Mouse (Mus musculus): ENCODE results near the gene Tbx10. TPM values are rescaled to one million over a fixed set of nuclear protein-coding genes. Genes with fewer than 3 reads are reported as not detected.

Gene Tbx10
- polyA plus RNA-seq, 2 experiments, result 0.28 to 0.37 TPM

DNA sequence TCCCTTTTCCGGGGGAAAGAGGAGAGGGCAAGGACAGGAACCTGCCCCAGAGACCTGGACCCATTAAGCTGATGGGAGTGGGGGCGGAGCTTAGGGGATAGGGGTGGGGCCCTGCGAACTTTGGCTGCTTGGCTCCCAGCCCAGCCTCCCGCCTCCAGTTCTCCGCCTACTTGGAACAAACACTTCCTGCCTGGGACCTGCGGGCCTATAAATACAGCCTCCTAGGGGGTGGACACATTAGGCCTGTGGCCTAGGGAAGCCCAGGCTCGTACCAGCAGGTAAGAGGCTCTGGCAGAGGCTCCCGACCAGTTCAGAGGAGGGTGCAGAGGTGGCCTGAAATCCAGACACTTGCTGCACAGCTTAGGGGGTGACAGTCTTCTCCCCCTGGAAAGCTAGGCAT, 6.2 kb upstream of the Tbx10 start, which contains the start of gene Acy3:
Acy3 (plus strand) TSS at position 237 of the 400 bp plus-strand sequence.
- DNase-seq (ENCODE audit: low read depth in 3 of 3, low spot score in 3 of 3), result peak; percentile 38 to 48 (median 46)
- Histone ChIP-seq H3K36me3 (replicated peaks; ENCODE audit: control insufficient read depth, insufficient read depth, low read depth) (no peaks in the 10 kb centered on the region), H3K27me3 (ENCODE audit: control insufficient read depth, insufficient read depth, low read length) (no peaks in the 10 kb centered on the region), H3K27ac (no peak within 1 kb of the TSS), H3K9me3 (ENCODE audit: control insufficient read depth, low read length) (no peaks in the 10 kb centered on the region), H3K4me3 (ENCODE audit: insufficient read depth in 1 of 2, low read depth in 2 of 2, low read length in 2 of 2) (no peak within 1 kb of the TSS), H3K4me1 (replicated peaks; ENCODE audit: control insufficient read depth in 2 of 2, insufficient read depth in 2 of 2, low read length in 1 of 2) (peaks cover 0 to 13% of the 10 kb centered on the region in 2 experiments; a peak in 2 of 4 replicates), H3K9ac (replicated peaks) (0 out of 2 replicates have a peak within 1 kb of the TSS, but pooled peaks have one; percentile 1), H3K4me2 (ENCODE audit: low read depth) (peak within 1 kb of the TSS; percentile 8)
- TF ChIP-seq EP300 (IDR thresholded peaks at IDR 0.05; ENCODE audit: low read depth) (no peak), CTCF (IDR thresholded peaks at IDR 0.05; ENCODE audit: low read depth) (no peak)
- 10% methylated on average over 8 of the region's 8 CpGs for WGBS (ENCODE audit: insufficient replicate concordance)
- ATAC-seq (ENCODE audit: insufficient read depth), result peak; percentile 65

GRCm38 (mm10) chr19:3988066-3988465, 4.5 kb upstream of the Tbx10 start:
- TF ChIP-seq EP300 (IDR thresholded peaks at IDR 0.05; ENCODE audit: low read depth) (no peak), CTCF (IDR thresholded peaks at IDR 0.05; ENCODE audit: low read depth) (no peak)
- DNase-seq (ENCODE audit: low read depth in 3 of 3, low spot score in 3 of 3), result no peak
- ATAC-seq (ENCODE audit: insufficient read depth), result no peak
- Histone ChIP-seq H3K9me3 (ENCODE audit: control insufficient read depth, low read length) (no peaks in the 10 kb centered on the region), H3K4me3 (ENCODE audit: insufficient read depth in 1 of 2, low read depth in 2 of 2, low read length in 2 of 2) (no peak overlapping the region), H3K27ac (no peak overlapping the region), H3K4me2 (ENCODE audit: low read depth) (no peak overlapping the region), H3K4me1 (replicated peaks; ENCODE audit: control insufficient read depth in 2 of 2, insufficient read depth in 2 of 2, low read length in 1 of 2) (peaks cover 0 to 13% of the 10 kb centered on the region in 2 experiments; a peak in 2 of 4 replicates), H3K9ac (replicated peaks) (no peak overlapping the region), H3K27me3 (ENCODE audit: control insufficient read depth, insufficient read depth, low read length) (no peaks in the 10 kb centered on the region), H3K36me3 (replicated peaks; ENCODE audit: control insufficient read depth, insufficient read depth, low read depth) (no peaks in the 10 kb centered on the region)
- 87% methylated on average over 14 of the region's 14 CpGs for WGBS (ENCODE audit: insufficient replicate concordance)

DNA sequence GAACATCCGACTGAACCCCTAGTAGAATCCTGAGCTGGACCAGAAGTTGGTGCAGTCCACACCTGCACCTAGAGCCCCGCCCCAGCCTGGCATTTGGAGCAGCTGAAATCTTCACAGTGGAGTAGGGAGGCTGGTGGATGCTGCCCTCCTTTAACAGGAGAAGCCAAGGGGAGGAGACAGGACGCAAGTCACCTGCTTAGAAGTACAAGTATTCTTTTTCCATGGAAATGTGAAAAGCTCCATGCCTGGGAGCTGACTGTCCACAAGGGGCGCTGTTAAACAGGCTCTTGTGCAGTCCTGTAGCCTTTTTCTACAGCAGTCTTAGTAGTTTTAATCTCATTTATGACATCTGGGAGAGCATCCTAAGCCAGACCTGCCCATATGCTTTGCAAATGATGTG, 3.8 kb upstream of the Tbx10 start:
- Histone ChIP-seq H3K9me3 (ENCODE audit: control insufficient read depth, low read length) (no peaks in the 10 kb centered on the region), H3K36me3 (replicated peaks; ENCODE audit: control insufficient read depth, insufficient read depth, low read depth) (no peaks in the 10 kb centered on the region), H3K4me3 (ENCODE audit: insufficient read depth in 1 of 2, low read depth in 2 of 2, low read length in 2 of 2) (no peak overlapping the region), H3K27ac (no peak overlapping the region), H3K27me3 (ENCODE audit: control insufficient read depth, insufficient read depth, low read length) (no peaks in the 10 kb centered on the region), H3K4me2 (ENCODE audit: low read depth) (no peak overlapping the region), H3K9ac (replicated peaks) (no peak overlapping the region), H3K4me1 (replicated peaks; ENCODE audit: control insufficient read depth in 2 of 2, insufficient read depth in 2 of 2, low read length in 1 of 2) (peaks cover 0 to 15% of the 10 kb centered on the region in 2 experiments; a peak in 2 of 4 replicates)
- no peak for DNase-seq (ENCODE audit: low read depth in 3 of 3, low spot score in 3 of 3)
- TF ChIP-seq CTCF (IDR thresholded peaks at IDR 0.05; ENCODE audit: low read depth), result peak; percentile 60
- no peak for TF ChIP-seq EP300 (IDR thresholded peaks at IDR 0.05; ENCODE audit: low read depth)
- no peak for ATAC-seq (ENCODE audit: insufficient read depth)
- WGBS (ENCODE audit: insufficient replicate concordance), result 74% methylated on average over 4 of the region's 4 CpGs

- ATAC-seq (ENCODE audit: insufficient read depth), result no peak
- H3K4me2 ChIP-seq (ENCODE audit: low read depth), result no peak overlapping the region
- H3K9me3 ChIP-seq (ENCODE audit: control insufficient read depth, low read length), result no peaks in the 10 kb centered on the region
- no peak for DNase-seq (ENCODE audit: low read depth in 3 of 3, low spot score in 3 of 3)
- WGBS (ENCODE audit: insufficient replicate concordance), result 62% methylated on average over 6 of the region's 6 CpGs
- H3K4me3 ChIP-seq (ENCODE audit: insufficient read depth in 1 of 2, low read depth in 2 of 2, low read length in 2 of 2), result no peak overlapping the region
- peaks cover 0 to 6% of the 10 kb centered on the region in 2 experiments; a peak in 2 of 4 replicates for H3K4me1 ChIP-seq (replicated peaks; ENCODE audit: control insufficient read depth in 2 of 2, insufficient read depth in 2 of 2, low read length in 1 of 2)
- H3K27ac ChIP-seq, result no peak overlapping the region
- no peaks in the 10 kb centered on the region for H3K27me3 ChIP-seq (ENCODE audit: control insufficient read depth, insufficient read depth, low read length)
- TF ChIP-seq EP300 (IDR thresholded peaks at IDR 0.05; ENCODE audit: low read depth) (no peak), CTCF (IDR thresholded peaks at IDR 0.05; ENCODE audit: low read depth) (no peak)
- H3K9ac ChIP-seq (replicated peaks), result no peak overlapping the region
- H3K36me3 ChIP-seq (replicated peaks; ENCODE audit: control insufficient read depth, insufficient read depth, low read depth), result no peaks in the 10 kb centered on the region
These were observed 1.7 kb upstream of the Tbx10 start for GRCm38 (mm10) chr19:3990804-3991203.

GRCm38 (mm10) chr19:3991562-3991961, 990 bp upstream of the Tbx10 start:
- no peak overlapping the region for H3K27ac ChIP-seq
- H3K4me3 ChIP-seq (ENCODE audit: insufficient read depth in 1 of 2, low read depth in 2 of 2, low read length in 2 of 2), result no peak overlapping the region
- H3K36me3 ChIP-seq (replicated peaks; ENCODE audit: control insufficient read depth, insufficient read depth, low read depth), result no peaks in the 10 kb centered on the region
- no peak for ATAC-seq (ENCODE audit: insufficient read depth)
- peaks cover 0 to 2% of the 10 kb centered on the region in 2 experiments; a peak in 1 of 4 replicates for H3K4me1 ChIP-seq (replicated peaks; ENCODE audit: control insufficient read depth in 2 of 2, insufficient read depth in 2 of 2, low read length in 1 of 2)
- H3K9ac ChIP-seq (replicated peaks), result no peak overlapping the region
- no peak overlapping the region for H3K4me2 ChIP-seq (ENCODE audit: low read depth)
- no peaks in the 10 kb centered on the region for H3K27me3 ChIP-seq (ENCODE audit: control insufficient read depth, insufficient read depth, low read length)
- no peaks in the 10 kb centered on the region for H3K9me3 ChIP-seq (ENCODE audit: control insufficient read depth, low read length)
- WGBS (ENCODE audit: insufficient replicate concordance), result 89% methylated on average over 3 of the region's 3 CpGs
- TF ChIP-seq EP300 (IDR thresholded peaks at IDR 0.05; ENCODE audit: low read depth) (no peak), CTCF (IDR thresholded peaks at IDR 0.05; ENCODE audit: low read depth) (no peak)
- no peak for DNase-seq (ENCODE audit: low read depth in 3 of 3, low spot score in 3 of 3)

Data from liver, embryonic 14.5 days (tissue).